Mouse (Mus musculus): Measurements from ENCODE around the gene Cnr1. TPM values are rescaled to one million over a fixed set of nuclear protein-coding genes. Genes with fewer than 3 reads are reported as not detected.

Gene Cnr1
- polyA plus RNA-seq, 2 experiments, result 0.06 to 0.10 TPM

GRCm38 (mm10) chr4:33893841-33894240 lies 30.6 kb upstream of the Cnr1 start:
- DNase-seq (ENCODE audit: low read depth in 3 of 3, low spot score in 3 of 3), result no peak
- no peaks in the 10 kb centered on the region for H3K9me3 ChIP-seq (ENCODE audit: control insufficient read depth, low read length)
- WGBS (ENCODE audit: insufficient replicate concordance), result 66% methylated on average over 7 of the region's 7 CpGs
- H3K27me3 ChIP-seq (ENCODE audit: control insufficient read depth, insufficient read depth, low read length), result no peaks in the 10 kb centered on the region
- H3K4me1 ChIP-seq (replicated peaks; ENCODE audit: control insufficient read depth in 2 of 2, insufficient read depth in 2 of 2, low read length in 1 of 2), result no peaks in the 10 kb centered on the region
- ATAC-seq (ENCODE audit: insufficient read depth), result no peak
- H3K4me3 ChIP-seq (ENCODE audit: insufficient read depth in 1 of 2, low read depth in 2 of 2, low read length in 2 of 2), result no peak overlapping the region
- no peak overlapping the region for H3K9ac ChIP-seq (replicated peaks)
- no peak for TF ChIP-seq EP300 (IDR thresholded peaks at IDR 0.05; ENCODE audit: low read depth)
- TF ChIP-seq CTCF (IDR thresholded peaks at IDR 0.05; ENCODE audit: low read depth), result no peak
- no peak overlapping the region for H3K27ac ChIP-seq
- no peaks in the 10 kb centered on the region for H3K36me3 ChIP-seq (replicated peaks; ENCODE audit: control insufficient read depth, insufficient read depth, low read depth)
- H3K4me2 ChIP-seq (ENCODE audit: low read depth), result no peak overlapping the region

- Histone ChIP-seq H3K9me3 (ENCODE audit: control insufficient read depth, low read length) (no peaks in the 10 kb centered on the region), H3K36me3 (replicated peaks; ENCODE audit: control insufficient read depth, insufficient read depth, low read depth) (no peaks in the 10 kb centered on the region), H3K27me3 (ENCODE audit: control insufficient read depth, insufficient read depth, low read length) (no peaks in the 10 kb centered on the region), H3K4me1 (replicated peaks; ENCODE audit: control insufficient read depth in 2 of 2, insufficient read depth in 2 of 2, low read length in 1 of 2) (no peaks in the 10 kb centered on the region), H3K4me3 (ENCODE audit: insufficient read depth in 1 of 2, low read depth in 2 of 2, low read length in 2 of 2) (no peak overlapping the region), H3K27ac (no peak overlapping the region), H3K4me2 (ENCODE audit: low read depth) (no peak overlapping the region), H3K9ac (replicated peaks) (no peak overlapping the region)
- ATAC-seq (ENCODE audit: insufficient read depth), result no peak
- 21% methylated on average over 8 of the region's 8 CpGs for WGBS (ENCODE audit: insufficient replicate concordance)
- no peak for TF ChIP-seq EP300 (IDR thresholded peaks at IDR 0.05; ENCODE audit: low read depth)
- TF ChIP-seq CTCF (IDR thresholded peaks at IDR 0.05; ENCODE audit: low read depth), result no peak
- no peak for DNase-seq (ENCODE audit: low read depth in 3 of 3, low spot score in 3 of 3)
Observed at GRCm38 (mm10) chr4:33895046-33895445, 29.3 kb upstream of the Cnr1 start.

GRCm38 (mm10) chr4:33895491-33895890 lies 28.9 kb upstream of the Cnr1 start:
- Histone ChIP-seq H3K27me3 (ENCODE audit: control insufficient read depth, insufficient read depth, low read length) (no peaks in the 10 kb centered on the region), H3K9ac (replicated peaks) (no peak overlapping the region), H3K27ac (no peak overlapping the region), H3K4me2 (ENCODE audit: low read depth) (no peak overlapping the region), H3K9me3 (ENCODE audit: control insufficient read depth, low read length) (no peaks in the 10 kb centered on the region), H3K4me1 (replicated peaks; ENCODE audit: control insufficient read depth in 2 of 2, insufficient read depth in 2 of 2, low read length in 1 of 2) (no peaks in the 10 kb centered on the region), H3K36me3 (replicated peaks; ENCODE audit: control insufficient read depth, insufficient read depth, low read depth) (no peaks in the 10 kb centered on the region), H3K4me3 (ENCODE audit: insufficient read depth in 1 of 2, low read depth in 2 of 2, low read length in 2 of 2) (no peak overlapping the region)
- TF ChIP-seq CTCF (IDR thresholded peaks at IDR 0.05; ENCODE audit: low read depth), result no peak
- TF ChIP-seq EP300 (IDR thresholded peaks at IDR 0.05; ENCODE audit: low read depth), result no peak
- WGBS (ENCODE audit: insufficient replicate concordance), result 61% methylated on average over 2 of the region's 2 CpGs
- DNase-seq (ENCODE audit: low read depth in 3 of 3, low spot score in 3 of 3), result no peak
- ATAC-seq (ENCODE audit: insufficient read depth), result no peak

- Histone ChIP-seq H3K9me3 (ENCODE audit: control insufficient read depth, low read length) (no peaks in the 10 kb centered on the region), H3K4me1 (replicated peaks; ENCODE audit: control insufficient read depth in 2 of 2, insufficient read depth in 2 of 2, low read length in 1 of 2) (no peaks in the 10 kb centered on the region), H3K4me3 (ENCODE audit: insufficient read depth in 1 of 2, low read depth in 2 of 2, low read length in 2 of 2) (no peak overlapping the region), H3K27me3 (ENCODE audit: control insufficient read depth, insufficient read depth, low read length) (no peaks in the 10 kb centered on the region), H3K36me3 (replicated peaks; ENCODE audit: control insufficient read depth, insufficient read depth, low read depth) (no peaks in the 10 kb centered on the region), H3K4me2 (ENCODE audit: low read depth) (no peak overlapping the region), H3K27ac (no peak overlapping the region), H3K9ac (replicated peaks) (no peak overlapping the region)
- 58% methylated on average over 3 of the region's 3 CpGs for WGBS (ENCODE audit: insufficient replicate concordance)
- TF ChIP-seq CTCF (IDR thresholded peaks at IDR 0.05; ENCODE audit: low read depth), result no peak
- no peak for TF ChIP-seq EP300 (IDR thresholded peaks at IDR 0.05; ENCODE audit: low read depth)
- no peak for ATAC-seq (ENCODE audit: insufficient read depth)
- no peak for DNase-seq (ENCODE audit: low read depth in 3 of 3, low spot score in 3 of 3)
Observed at GRCm38 (mm10) chr4:33901659-33902058, 22.7 kb upstream of the Cnr1 start.

GRCm38 (mm10) chr4:33903812-33904340 lies 20.5 kb upstream of the Cnr1 start:
- WGBS (ENCODE audit: insufficient replicate concordance), result 30% methylated on average over 1 of the region's 1 CpGs
- no peak for ATAC-seq (ENCODE audit: insufficient read depth)

More at GRCm38 (mm10) chr4:33903812-33904340, 20.5 kb upstream of the Cnr1 start:
- Histone ChIP-seq H3K4me3 (ENCODE audit: insufficient read depth in 1 of 2, low read depth in 2 of 2, low read length in 2 of 2) (no peak overlapping the region), H3K9me3 (ENCODE audit: control insufficient read depth, low read length) (no peaks in the 10 kb centered on the region), H3K9ac (replicated peaks) (no peak overlapping the region), H3K36me3 (replicated peaks; ENCODE audit: control insufficient read depth, insufficient read depth, low read depth) (no peaks in the 10 kb centered on the region), H3K27ac (no peak overlapping the region), H3K4me1 (replicated peaks; ENCODE audit: control insufficient read depth in 2 of 2, insufficient read depth in 2 of 2, low read length in 1 of 2) (no peaks in the 10 kb centered on the region), H3K27me3 (ENCODE audit: control insufficient read depth, insufficient read depth, low read length) (no peaks in the 10 kb centered on the region), H3K4me2 (ENCODE audit: low read depth) (no peak overlapping the region)
- no peak for TF ChIP-seq EP300 (IDR thresholded peaks at IDR 0.05; ENCODE audit: low read depth)
- no peak for TF ChIP-seq CTCF (IDR thresholded peaks at IDR 0.05; ENCODE audit: low read depth)
- no peak for DNase-seq (ENCODE audit: low read depth in 3 of 3, low spot score in 3 of 3)
